Mouse (Mus musculus) erythroid progenitor cell, adult 5-6 weeks (primary cell): ENCODE data around the gene Pde4c. TPM values are rescaled to one million over a fixed set of nuclear protein-coding genes. Genes with fewer than 3 reads are reported as not detected.

Experiments used
- ATAC-seq: replicated peaks from 2 replicates; pipeline ENCODE4 v1.8.0; 2016; ENCODE audit warnings: moderate number of reproducible peaks, mild to moderate bottlenecking, moderate TSS enrichment, inconsistent platforms; ENCODE audit not compliant: poor library complexity, low FRiP score, severe bottlenecking
- total RNA-seq, 2 experiments: library from RNA; stranded (forward) in 1 of 2; stranded (reverse) in 1 of 2; fragments of 150-400 nt in 1 of 2; fragments of 186-747, 209-891 nt in 1 of 2; gene quantifications; 2 replicates each; pipeline versions ENCODE4 v1.2.3 to v1.2.4; 2015 to 2017; ENCODE audit warnings: low replicate concordance in 2 of 2

The Pde4c gene
- 0.72 and 0.84 TPM in 2 replicates for total RNA-seq (2015; ENCODE audit: low replicate concordance)
- total RNA-seq (2017; ENCODE audit: low replicate concordance): not detected in 2 replicates

DNA sequence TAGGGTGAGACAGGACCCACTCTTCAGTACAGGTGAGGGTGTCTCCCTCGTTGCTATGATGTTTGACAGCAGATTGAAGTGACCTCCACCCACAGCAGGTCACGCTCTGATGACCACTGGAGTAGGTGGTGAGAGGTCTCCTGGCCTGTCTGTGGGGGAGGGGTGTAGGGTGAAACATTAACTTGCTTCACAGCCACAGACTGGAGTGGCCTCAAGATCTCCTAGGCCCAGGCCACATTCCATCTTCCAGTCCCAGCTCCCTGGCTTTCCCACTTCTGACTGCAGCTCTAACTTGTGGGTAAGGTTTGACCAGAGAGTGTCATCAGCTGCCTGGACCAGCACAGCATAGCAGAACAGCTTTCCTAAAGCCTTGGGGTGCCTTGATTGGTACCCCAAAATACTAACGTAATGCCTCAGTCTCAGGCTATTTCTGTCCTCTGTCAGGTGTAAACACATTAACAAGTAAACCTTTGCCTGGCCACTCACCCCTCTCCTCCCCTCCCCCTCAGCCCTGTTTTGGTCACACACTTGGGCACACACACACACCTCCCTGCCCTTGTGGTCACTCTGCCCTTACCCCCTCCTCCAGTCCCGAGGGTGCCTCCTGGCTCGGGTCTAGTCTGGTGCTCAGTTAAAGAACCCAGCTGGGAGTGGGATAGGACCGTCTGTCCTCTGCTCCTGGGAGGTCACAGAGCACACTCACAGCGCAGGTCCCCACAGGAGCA, at the start of gene Pde4c:
Gene Pde4c (plus strand): TSS at position 235 of the 725 bp plus-strand sequence.
- no peak for ATAC-seq

DNA sequence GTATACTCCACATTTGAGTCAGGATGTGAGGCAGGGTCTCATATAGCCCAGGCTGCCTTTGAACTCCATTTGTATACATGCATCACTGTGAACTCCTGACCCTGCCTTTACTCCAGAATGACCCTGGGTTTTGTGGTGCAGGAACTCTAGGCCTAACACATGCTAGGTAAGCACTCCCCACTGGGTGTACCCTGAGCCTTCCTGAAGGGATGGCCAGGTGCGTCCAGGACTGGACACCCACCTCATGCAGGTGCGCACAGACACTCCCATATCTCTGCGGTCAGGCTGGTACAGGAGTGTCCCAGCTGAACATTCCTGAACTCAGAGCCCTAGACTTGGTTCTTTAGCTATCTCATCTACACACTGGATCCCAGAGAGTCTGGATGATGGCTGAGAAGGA, 49.4 kb upstream of the Pde4c start:
- no peak for ATAC-seq

DNA sequence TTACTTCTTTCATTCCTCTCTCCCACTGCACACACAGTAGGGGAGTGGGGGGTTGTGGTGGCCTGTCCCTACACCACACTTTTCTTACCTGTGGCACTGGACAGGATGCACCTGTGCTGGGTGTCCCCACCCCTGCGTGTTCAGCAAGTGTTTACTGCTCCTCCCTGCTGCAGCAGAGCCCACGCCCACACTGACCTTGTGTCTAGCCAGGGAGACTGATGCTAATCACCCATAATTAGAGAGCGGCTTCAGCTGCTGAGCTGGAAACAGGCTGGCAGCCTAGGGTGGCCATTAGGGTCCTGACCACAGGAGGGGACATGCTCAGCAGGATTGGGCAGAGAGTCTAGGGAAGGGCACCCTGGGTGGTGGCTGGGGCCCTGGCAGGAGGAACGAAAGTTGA, 48.8 kb upstream of the Pde4c start:
- ATAC-seq: peak; percentile 48

DNA sequence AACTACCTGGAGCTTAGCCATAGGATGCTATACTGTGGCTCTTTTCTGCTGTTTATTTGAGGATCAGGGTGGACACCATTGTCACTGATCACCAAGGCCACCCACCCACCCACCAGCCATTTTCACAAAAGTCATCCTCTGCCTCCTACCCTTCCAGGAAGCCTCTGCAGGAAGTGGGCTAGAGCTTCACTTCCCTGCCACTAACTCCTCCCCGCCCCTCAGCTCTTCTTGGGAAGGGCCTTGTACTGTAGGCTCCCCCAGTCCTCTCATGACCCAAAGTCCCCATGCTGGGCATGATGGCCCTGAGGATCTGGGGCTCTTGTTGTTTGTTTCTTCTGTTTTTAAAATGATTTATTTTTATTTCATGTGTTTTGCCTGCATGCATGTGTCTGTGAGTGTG, 48.2 kb upstream of the Pde4c start:
- no peak for ATAC-seq

DNA sequence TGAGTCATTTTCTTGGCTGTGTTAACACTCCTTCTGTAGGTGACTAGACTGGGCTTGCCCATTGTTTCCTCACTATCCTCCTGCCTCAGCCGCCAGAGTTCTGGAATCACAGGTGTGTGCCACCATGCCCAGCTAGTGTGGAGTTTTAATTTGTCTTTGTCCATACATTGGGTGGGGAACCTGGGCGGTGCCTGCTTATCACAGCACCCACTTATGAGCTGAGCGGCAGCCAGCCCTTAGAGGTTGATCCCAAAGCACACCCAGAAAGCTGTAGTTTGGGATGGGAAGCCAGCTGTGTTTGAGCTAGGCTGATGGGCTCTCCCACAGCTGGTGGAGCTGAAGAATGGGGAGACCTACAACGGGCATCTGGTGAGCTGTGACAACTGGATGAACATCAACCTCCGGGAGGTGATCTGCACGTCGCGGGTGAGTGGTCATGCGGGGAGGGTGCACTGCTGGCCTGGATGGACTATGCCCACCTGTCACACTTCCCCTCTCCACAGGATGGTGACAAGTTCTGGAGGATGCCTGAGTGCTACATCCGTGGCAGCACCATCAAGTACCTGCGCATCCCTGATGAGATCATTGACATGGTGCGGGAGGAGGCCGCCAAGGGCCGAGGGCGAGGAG, 46.0 kb upstream of the Pde4c start:
- peak; percentile 17; the same call in 1 of the 2 replicates for ATAC-seq

DNA sequence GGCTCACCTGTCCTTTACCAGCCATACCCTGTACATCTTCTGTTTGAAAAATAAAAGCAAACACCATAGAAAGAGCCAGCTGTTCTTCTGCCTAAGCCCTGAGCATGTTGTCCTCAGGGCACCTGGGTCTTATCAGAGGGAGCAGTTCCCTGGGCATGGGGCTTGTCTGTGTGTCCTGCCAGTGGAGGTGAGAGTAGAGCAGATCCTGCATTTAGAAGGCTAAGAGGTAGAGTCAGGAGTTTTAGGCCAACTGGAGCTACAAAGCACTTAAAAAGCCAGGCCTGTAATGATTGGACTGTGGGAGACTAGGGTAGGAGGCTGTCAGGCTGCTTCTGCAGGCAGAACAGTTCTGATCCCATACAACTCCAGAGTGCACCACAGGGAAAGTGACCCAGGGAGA, 44.8 kb upstream of the Pde4c start:
- no peak for ATAC-seq

DNA sequence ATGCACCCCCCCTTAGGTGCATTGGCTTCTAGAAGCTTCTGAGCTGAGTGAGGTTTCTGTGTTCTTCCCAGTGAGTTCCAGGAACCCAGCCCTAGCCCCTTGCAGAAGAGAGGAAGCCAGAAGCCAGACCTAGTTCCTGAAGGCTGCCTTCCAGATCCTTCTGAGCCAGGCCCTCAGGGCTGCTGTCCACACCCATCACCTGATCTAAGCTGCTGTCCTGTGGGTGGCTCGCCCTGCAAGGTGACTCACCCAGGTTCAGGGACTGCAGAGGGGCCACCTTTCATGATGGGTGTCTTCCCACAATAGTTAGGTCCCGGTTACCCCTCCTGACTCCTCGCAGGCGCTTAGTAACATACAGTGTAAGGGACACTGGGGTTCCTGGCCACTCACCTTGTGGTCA, 44.1 kb upstream of the Pde4c start:
- no peak for ATAC-seq

DNA sequence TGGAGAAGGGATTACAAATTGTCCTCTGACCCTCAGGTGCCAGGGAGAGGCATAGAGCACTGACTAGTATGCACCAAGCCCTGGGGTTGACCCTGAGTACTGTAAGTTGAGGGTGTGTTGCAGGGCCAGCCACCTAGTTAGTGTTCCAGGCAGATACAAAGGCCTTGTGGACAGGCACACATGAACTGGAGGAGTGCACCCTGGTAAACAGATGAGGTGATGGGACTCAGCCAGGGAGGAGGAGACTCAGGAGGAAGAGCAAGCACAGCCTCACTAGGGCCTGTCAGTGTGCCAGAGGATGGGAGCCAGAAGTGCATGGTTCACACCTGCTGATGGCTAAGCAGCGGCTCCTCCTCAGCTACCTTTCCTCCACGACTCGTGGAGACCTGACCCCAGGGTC, 43.5 kb upstream of the Pde4c start:
- no peak for ATAC-seq

DNA sequence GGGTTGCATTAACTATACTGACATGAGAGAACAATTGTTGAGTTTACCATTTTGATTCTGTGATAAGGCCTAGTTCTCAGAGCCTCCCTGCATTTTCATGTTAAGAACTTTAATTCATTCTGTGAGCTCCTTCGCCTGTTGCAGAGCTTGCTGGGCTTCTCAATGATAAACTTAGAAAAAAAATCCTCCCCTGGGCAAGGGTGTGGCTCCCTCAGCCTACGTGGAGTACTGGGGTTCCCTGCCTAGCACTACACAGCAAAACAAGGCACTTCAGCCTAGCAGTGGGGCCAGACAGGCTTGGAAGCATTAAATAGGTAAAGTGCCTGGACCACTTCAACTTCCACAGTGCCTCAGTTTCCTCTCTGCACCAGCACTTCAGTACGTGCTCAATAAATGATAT, 42.1 kb upstream of the Pde4c start:
- ATAC-seq: no peak

DNA sequence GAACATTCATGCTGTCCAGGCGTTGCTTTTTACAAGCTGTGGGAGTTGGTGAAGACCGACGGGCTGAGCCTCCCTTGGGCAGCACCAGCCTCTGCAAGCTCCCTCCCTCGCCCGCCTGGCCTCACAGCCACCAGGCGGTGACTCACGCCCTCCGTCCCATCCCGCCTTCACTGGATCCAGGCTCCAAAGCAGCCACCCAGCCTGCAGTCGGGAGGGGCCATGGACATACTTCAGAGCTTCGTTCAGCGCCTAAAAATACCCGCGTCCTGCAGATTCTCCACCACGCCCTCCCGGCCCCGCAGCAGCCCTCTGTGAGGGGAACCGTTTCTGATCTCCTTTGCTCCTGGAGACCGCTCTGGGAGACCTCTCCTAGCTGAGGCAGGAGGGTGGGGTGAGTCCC, 41.3 kb upstream of the Pde4c start:
- ATAC-seq: no peak

DNA sequence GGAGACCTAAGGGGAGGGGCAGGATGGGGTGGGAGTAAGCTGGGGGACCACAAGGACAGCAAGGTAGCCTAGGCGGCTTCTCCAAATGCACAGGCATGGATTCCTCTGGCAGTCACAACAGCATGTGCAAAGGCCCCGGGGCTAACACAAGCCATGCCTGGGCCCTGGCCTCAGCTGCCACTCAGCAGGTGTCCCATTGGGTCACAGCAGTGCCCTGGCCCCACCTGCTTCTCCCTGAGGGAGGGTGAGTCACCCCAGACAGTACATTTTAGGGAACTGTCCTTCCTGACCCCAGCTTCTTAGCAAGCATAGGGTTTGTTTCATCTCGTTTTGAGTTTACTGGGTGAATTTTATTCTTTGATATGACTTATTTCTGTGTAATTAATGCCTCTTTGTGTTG, 40.8 kb upstream of the Pde4c start:
- ATAC-seq: no peak

DNA sequence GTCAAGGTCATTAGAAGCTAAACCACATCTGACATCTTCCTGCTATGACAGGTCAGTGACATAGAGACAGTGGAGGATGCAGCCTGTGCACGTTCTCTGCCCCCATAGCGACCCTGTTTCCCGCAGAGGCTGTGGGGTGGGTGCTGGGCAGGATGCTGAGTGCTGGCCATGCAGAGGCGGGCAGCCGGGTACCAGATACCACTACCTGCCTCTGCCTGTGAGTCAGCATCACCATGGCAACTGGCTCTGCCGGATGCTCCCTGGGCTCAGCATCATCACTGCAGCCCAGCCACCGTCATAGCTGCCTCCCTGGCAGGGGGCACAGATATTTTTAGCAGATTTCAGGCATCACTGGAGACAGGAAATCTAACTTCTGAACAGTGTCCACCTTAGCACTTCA, 39.2 kb upstream of the Pde4c start:
- no peak for ATAC-seq

DNA sequence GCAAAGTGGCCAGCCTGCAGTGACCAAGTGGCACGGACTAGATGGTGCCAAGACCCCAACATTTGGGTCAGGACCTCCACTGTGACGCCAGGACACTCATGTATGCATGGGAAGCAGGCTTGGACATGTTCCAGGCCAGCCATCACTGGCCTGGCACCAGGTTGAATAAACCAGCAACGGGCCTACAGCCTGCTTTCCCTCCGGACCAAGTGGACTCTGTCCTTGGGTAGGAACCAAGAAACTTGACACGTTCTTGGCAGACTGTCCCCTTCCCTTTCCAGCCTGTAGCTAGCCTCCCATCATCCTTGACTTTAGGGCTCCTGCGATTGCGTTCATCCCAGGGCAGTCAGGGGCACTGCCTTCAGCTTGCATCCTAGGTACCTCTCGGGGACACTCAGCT, 35.9 kb upstream of the Pde4c start:
- ATAC-seq: no peak

DNA sequence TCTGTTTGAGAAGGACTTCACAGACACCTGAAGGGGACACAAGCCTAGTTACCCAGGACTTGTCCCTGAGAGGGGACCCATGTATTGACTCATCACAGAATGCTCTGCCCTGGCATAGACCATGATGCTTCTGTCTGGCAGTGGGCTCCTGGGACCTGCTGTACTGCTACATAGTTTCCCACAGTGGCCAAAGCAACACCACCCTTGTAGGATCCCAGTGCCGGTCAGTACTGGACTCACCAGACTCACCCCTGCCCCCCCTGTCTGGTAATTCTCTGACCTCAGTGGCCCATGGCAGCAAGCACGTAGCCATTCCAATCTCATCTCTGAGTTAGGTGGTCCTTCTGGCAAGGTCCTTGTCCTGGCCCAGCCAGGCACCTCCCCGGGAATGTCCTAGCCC, 35.4 kb upstream of the Pde4c start:
- no peak for ATAC-seq

DNA sequence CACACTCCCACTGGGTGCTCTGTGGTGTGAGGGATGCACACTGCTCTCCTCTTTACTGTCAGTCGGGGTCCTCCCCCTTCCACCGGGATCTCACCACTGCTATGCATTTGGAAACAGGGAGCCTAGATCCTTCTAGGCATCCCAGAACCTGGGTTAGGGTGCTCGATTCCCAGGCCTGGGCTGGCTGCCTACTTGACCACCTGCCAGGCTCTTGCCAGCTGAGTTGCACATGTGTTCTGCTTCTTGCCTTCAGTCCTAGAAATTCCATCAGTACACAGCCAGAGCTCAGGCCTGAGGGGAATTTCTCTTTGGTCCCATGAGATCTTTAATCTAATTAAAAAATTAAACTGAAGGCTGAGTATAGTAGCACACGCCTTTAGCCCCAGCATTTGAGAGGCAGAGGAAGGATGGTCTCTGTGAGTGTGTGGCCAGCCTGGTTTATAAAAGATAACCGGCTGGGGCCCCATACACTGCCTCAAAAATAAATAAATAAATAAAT, 33.6 kb upstream of the Pde4c start:
- no peak for ATAC-seq

DNA sequence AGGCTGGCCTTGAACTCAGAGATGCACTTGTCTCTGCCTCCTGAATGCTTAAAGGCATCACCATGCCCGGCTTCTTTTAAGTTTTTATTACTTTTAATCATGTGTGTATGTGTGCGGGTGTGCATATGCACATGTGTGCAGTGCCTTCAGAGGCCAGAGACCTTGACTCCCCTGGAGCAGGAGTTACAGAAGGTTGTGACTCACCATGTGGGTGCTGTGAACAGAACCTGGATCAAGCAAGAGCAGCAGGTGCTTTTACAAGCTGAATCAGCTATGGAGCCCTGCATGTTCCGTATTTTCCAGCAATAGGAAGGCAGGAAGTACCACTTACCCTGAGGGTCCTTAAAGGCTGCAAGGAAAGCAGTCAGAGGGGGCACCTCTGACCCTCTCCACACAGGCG, 32.3 kb upstream of the Pde4c start:
- ATAC-seq: no peak

DNA sequence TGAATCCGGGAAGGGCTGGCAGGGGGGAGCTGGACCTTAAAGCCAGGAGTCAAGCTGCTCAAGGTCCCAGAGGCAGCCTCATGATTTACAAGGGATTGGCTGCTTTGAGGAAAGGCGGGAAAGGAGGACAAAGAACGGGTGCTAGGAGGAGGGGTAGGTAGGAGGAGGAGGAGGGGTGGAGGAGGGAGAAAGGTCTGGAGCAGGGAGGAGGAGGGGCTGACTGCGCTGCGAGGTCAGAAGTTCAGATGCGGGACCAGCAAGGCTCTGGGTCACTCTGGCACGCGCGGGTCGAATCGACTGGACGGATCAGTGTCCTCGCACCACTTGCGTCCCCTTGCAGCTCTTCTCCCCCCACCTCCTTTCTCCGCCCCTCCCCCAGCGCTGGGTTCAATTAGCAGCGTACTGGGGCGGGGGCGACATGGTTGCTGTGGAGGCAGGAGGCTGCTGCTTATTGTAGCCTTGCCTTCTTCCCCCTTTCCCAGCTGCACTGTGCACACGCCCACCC, 31.7 kb upstream of the Pde4c start:
- ATAC-seq: no peak

DNA sequence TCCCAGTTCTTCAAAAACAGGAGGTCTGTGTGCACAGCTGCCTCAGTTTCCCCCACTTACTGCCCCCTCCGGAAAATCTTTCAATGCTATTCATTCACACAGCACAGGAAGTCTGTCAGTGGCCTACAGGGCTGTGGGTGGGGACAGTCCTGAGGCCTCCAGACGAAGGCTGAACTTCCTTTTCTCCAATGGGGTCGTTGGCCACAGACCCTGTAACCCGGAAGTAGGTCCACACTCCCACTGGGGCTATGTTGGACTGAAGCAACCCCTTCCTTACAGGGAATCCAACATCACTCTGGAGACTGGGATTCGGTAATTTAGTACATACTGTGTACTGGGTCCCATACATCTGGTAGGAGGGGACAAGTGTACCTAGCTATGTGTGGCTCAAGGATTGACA, 29.9 kb upstream of the Pde4c start:
- no peak for ATAC-seq

DNA sequence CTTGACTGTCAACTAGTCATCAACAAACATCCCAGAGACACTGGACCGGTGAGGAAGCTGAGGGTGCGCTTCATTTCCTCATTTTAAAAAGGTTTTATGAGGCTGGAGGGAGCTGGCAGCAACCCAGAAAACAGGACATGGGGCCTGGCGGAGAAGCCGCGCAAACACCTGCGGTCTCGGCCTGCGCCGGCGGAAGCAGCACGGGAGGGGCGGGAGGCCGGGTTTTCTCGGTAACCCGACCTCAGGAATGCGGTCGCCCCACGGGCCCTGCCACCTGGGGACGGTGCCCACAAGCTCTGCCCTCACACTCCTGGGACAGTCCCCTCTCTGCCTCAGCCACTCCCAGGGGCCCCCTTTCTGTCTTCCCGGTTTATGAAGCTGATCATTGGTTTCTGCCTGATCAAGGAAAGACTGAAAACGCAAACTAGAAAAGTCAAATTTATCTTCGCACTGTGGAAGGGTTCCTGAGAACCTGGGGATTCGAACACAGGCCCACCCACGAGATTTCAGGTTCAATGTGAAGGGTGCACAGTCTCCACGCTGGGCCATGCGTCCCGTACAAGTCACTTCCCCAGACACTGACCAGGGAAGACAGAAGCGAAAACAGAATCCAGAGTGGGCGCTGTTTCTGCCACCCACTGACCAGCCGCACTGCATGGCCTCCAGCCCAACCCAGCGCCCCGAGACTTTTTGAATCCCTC, 28.1 kb upstream of the Pde4c start:
- ATAC-seq: peak; percentile 12; the same call in 1 of the 2 replicates

DNA sequence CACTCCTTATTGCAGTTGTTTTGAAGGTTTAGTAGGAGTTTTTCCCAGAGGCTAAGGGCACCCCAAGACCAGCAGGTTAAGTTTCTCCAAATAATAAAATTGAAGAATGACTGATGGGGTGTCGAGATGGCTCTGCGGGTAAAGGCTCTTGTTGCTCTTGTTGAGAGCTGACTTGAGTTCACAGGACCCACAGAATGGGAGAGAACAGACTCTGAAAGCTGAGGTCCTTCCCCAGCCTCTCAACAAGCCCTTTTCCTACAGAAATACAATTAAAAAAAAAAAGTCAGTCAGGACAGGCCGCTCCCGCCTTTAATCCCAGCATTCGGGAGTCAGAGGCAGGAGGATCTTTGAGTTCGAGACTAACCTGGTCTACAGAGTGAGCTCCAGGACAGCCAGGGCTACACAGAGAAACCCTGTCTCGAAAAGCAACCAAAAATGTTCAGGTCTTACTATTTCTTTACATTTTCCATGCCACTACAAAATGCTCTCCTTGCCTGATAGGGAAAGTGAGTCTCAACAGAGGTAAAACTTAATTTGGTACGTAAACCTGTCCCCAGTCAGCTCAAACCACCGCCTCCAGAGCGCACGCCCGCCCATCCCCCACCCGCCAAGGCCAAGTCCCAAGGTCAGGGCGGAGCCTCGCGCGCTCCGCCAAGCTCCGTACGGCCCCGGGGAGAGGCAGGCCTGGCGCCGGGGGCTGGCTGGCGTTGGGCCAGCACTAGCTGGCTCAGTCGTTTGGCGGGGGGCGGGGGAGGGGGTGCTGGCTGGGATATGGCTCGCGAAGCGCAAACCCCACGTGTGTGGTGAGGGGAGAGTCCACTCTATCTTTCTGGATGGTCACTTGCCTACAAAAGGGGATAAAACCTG, 27.3 kb upstream of the Pde4c start:
- ATAC-seq: peak; percentile 44
